Mouse (Mus musculus): ENCODE measurements around the gene Arf5. TPM values are rescaled to one million over a fixed set of nuclear protein-coding genes. Genes with fewer than 3 reads are reported as not detected.

Arf5 gene
- polyA plus RNA-seq, 1 experiment from 2014 or later = 370 TPM

- Histone ChIP-seq H3K27ac (peak overlapping the region; percentile 45), H3K4me1 (peaks cover 31% of the 10 kb centered on the region), H3K9ac (peak overlapping the region; percentile 7; the same call in 1 of the 2 replicates), H3K4me3 (peak overlapping the region; percentile 23), H3K4me2 (peak overlapping the region; percentile 54), H3K9me3 (replicated peaks) (no peaks in the 10 kb centered on the region), H3K27me3 (replicated peaks) (no peaks in the 10 kb centered on the region), H3K36me3 (peaks cover 20% of the 10 kb centered on the region)
- WGBS (ENCODE audit: insufficient replicate concordance) = 53% methylated on average over 10 of the region's 10 CpGs
- ATAC-seq = peak; percentile 81
Observed at GRCm38 (mm10) chr6:28430795-28431537, 7.6 kb downstream of the Arf5 start.

GRCm38 (mm10) chr6:28431538-28431855 is 8.1 kb downstream of the Arf5 start:
- Histone ChIP-seq H3K9ac (0 out of 2 replicates have a peak overlapping the region, but pooled peaks have one; percentile 3), H3K4me1 (peaks cover 26% of the 10 kb centered on the region), H3K27me3 (replicated peaks) (peaks cover under 1% of the 10 kb centered on the region; the same call in 1 of the 2 replicates), H3K4me3 (peak overlapping the region; percentile 23), H3K27ac (peak overlapping the region; percentile 45), H3K9me3 (replicated peaks) (no peaks in the 10 kb centered on the region), H3K4me2 (peak overlapping the region; percentile 54), H3K36me3 (peaks cover 15% of the 10 kb centered on the region)
- WGBS (ENCODE audit: insufficient replicate concordance) = 46% methylated on average over 6 of the region's 6 CpGs
- peak; percentile 77 for ATAC-seq

GRCm38 (mm10) chr6:28447937-28448336 is 24.6 kb downstream of the Arf5 start:
- Histone ChIP-seq H3K27me3 (replicated peaks) (peaks cover 78% of the 10 kb centered on the region), H3K4me2 (no peak overlapping the region), H3K9me3 (replicated peaks) (no peaks in the 10 kb centered on the region), H3K4me1 (no peaks in the 10 kb centered on the region), H3K4me3 (no peak overlapping the region), H3K27ac (no peak overlapping the region), H3K9ac (no peak overlapping the region), H3K36me3 (no peaks in the 10 kb centered on the region)
- ATAC-seq = no peak
- 73% methylated on average over 7 of the region's 7 CpGs for WGBS (ENCODE audit: insufficient replicate concordance)

GRCm38 (mm10) chr6:28449253-28449652 is 25.9 kb downstream of the Arf5 start, which contains the start of gene Pax4:
Pax4 (minus strand) TSS chr6:28449353.
- Histone ChIP-seq H3K9ac (no peak within 1 kb of the TSS), H3K9me3 (replicated peaks) (no peaks in the 10 kb centered on the region), H3K4me3 (no peak within 1 kb of the TSS), H3K4me1 (no peaks in the 10 kb centered on the region), H3K27ac (no peak within 1 kb of the TSS), H3K4me2 (no peak within 1 kb of the TSS), H3K36me3 (no peaks in the 10 kb centered on the region), H3K27me3 (replicated peaks) (peaks cover 80% of the 10 kb centered on the region)
- ATAC-seq = no peak
- 61% methylated on average over 2 of the region's 2 CpGs for WGBS (ENCODE audit: insufficient replicate concordance)

GRCm38 (mm10) chr6:28450481-28450880 is 27.1 kb downstream of the Arf5 start:
- Histone ChIP-seq H3K4me1 (no peaks in the 10 kb centered on the region), H3K36me3 (no peaks in the 10 kb centered on the region), H3K4me3 (no peak overlapping the region), H3K9ac (no peak overlapping the region), H3K9me3 (replicated peaks) (no peaks in the 10 kb centered on the region), H3K27ac (no peak overlapping the region), H3K27me3 (replicated peaks) (peaks cover 77% of the 10 kb centered on the region), H3K4me2 (no peak overlapping the region)
- 17% methylated on average over 5 of the region's 5 CpGs for WGBS (ENCODE audit: insufficient replicate concordance)
- ATAC-seq = no peak

- no peaks in the 10 kb centered on the region for H3K9me3 ChIP-seq (replicated peaks)
- H3K36me3 ChIP-seq = no peaks in the 10 kb centered on the region
- no peak overlapping the region for H3K27ac ChIP-seq
- 3% methylated on average over 12 of the region's 12 CpGs for WGBS (ENCODE audit: insufficient replicate concordance)
- ATAC-seq = no peak
- no peak overlapping the region for H3K4me2 ChIP-seq
- H3K27me3 ChIP-seq (replicated peaks) = peaks cover 76% of the 10 kb centered on the region
- H3K4me1 ChIP-seq = no peaks in the 10 kb centered on the region
- H3K9ac ChIP-seq = no peak overlapping the region
- no peak overlapping the region for H3K4me3 ChIP-seq
Observed at GRCm38 (mm10) chr6:28450977-28451376, 27.6 kb downstream of the Arf5 start.

- no peak overlapping the region for H3K4me2 ChIP-seq
- H3K4me1 ChIP-seq = no peaks in the 10 kb centered on the region
- no peaks in the 10 kb centered on the region for H3K36me3 ChIP-seq
- H3K27me3 ChIP-seq (replicated peaks) = peaks cover 20% of the 10 kb centered on the region; the same call in 1 of the 2 replicates
- no peaks in the 10 kb centered on the region for H3K9me3 ChIP-seq (replicated peaks)
- H3K9ac ChIP-seq = no peak overlapping the region
- ATAC-seq = peak; percentile 74
- H3K4me3 ChIP-seq = no peak overlapping the region
- no peak overlapping the region for H3K27ac ChIP-seq
Observed at GRCm38 (mm10) chr6:28459221-28459668, 35.9 kb downstream of the Arf5 start.

- Histone ChIP-seq H3K36me3 (no peaks in the 10 kb centered on the region), H3K4me3 (no peak overlapping the region), H3K9me3 (replicated peaks) (no peaks in the 10 kb centered on the region), H3K9ac (no peak overlapping the region), H3K27me3 (replicated peaks) (peaks cover 18% of the 10 kb centered on the region; the same call in 1 of the 2 replicates), H3K4me2 (no peak overlapping the region), H3K4me1 (no peaks in the 10 kb centered on the region), H3K27ac (no peak overlapping the region)
- 5% methylated on average over 5 of the region's 5 CpGs for WGBS (ENCODE audit: insufficient replicate concordance)
- ATAC-seq = 0 out of 2 replicates have a peak, but pooled peaks have one; percentile 21
Observed at GRCm38 (mm10) chr6:28460534-28460933, 37.2 kb downstream of the Arf5 start.

- 61% methylated on average over 6 of the region's 6 CpGs for WGBS (ENCODE audit: insufficient replicate concordance)
- Histone ChIP-seq H3K4me2 (no peak overlapping the region), H3K36me3 (no peaks in the 10 kb centered on the region), H3K9ac (no peak overlapping the region), H3K27me3 (replicated peaks) (peaks cover 15% of the 10 kb centered on the region; the same call in 1 of the 2 replicates), H3K4me1 (no peaks in the 10 kb centered on the region), H3K9me3 (replicated peaks) (no peaks in the 10 kb centered on the region), H3K27ac (no peak overlapping the region), H3K4me3 (no peak overlapping the region)
- ATAC-seq = no peak
Observed at GRCm38 (mm10) chr6:28464630-28465029, 41.3 kb downstream of the Arf5 start.

GRCm38 (mm10) chr6:28470017-28470602 is 46.8 kb downstream of the Arf5 start:
- no peak overlapping the region for H3K9ac ChIP-seq
- no peaks in the 10 kb centered on the region for H3K4me1 ChIP-seq
- no peaks in the 10 kb centered on the region for H3K36me3 ChIP-seq
- ATAC-seq = no peak
- no peaks in the 10 kb centered on the region for H3K27me3 ChIP-seq (replicated peaks)
- H3K4me2 ChIP-seq = no peak overlapping the region
- no peaks in the 10 kb centered on the region for H3K9me3 ChIP-seq (replicated peaks)
- no peak overlapping the region for H3K27ac ChIP-seq
- 66% methylated on average over 4 of the region's 4 CpGs for WGBS (ENCODE audit: insufficient replicate concordance)
- no peak overlapping the region for H3K4me3 ChIP-seq

GRCm38 (mm10) chr6:28470621-28471020 is 47.3 kb downstream of the Arf5 start:
- Histone ChIP-seq H3K27me3 (replicated peaks) (no peaks in the 10 kb centered on the region), H3K4me2 (no peak overlapping the region), H3K4me3 (no peak overlapping the region), H3K4me1 (no peaks in the 10 kb centered on the region), H3K27ac (no peak overlapping the region), H3K9me3 (replicated peaks) (no peaks in the 10 kb centered on the region), H3K9ac (no peak overlapping the region), H3K36me3 (no peaks in the 10 kb centered on the region)
- ATAC-seq = no peak
- 52% methylated on average over 5 of the region's 5 CpGs for WGBS (ENCODE audit: insufficient replicate concordance)

GRCm38 (mm10) chr6:28471284-28472035 is 48.1 kb downstream of the Arf5 start:
- 69% methylated on average over 9 of the region's 9 CpGs for WGBS (ENCODE audit: insufficient replicate concordance)

More at GRCm38 (mm10) chr6:28471284-28472035, 48.1 kb downstream of the Arf5 start:
- Histone ChIP-seq H3K9me3 (replicated peaks) (no peaks in the 10 kb centered on the region), H3K36me3 (no peaks in the 10 kb centered on the region), H3K27ac (no peak overlapping the region), H3K4me3 (no peak overlapping the region), H3K4me1 (no peaks in the 10 kb centered on the region), H3K9ac (no peak overlapping the region), H3K4me2 (no peak overlapping the region), H3K27me3 (replicated peaks) (no peaks in the 10 kb centered on the region)
- ATAC-seq = no peak
